Mouse (Mus musculus) spleen, adult 2 months (tissue): ENCODE data around the gene Ncoa1.

Experiments used
- CTCF ChIP-seq: fragments of 200-500 bp; IDR thresholded peaks from 2 replicates; pipeline ENCODE4 v1.5.1; 2011; ENCODE audit warnings: mild to moderate bottlenecking, inconsistent platforms; ENCODE audit not compliant: insufficient read depth, insufficient read length, insufficient replicate concordance; ENCODE audit errors: extremely low read depth
- POLR2A ChIP-seq: fragments of 200-500 bp; IDR thresholded peaks from 2 replicates; pipeline ENCODE4 v1.6.1; 2011; ENCODE audit warnings: low read depth, low read length, inconsistent platforms

GRCm38 (mm10) chr12:4343216-4343615, 133.8 kb downstream of the Ncoa1 start:
- TF ChIP-seq CTCF: no peak
- no peak for TF ChIP-seq POLR2A
